Mouse (Mus musculus): Measurements from ENCODE around the gene Dennd6a. TPM values are rescaled to one million over a fixed set of nuclear protein-coding genes. Genes with fewer than 3 reads are reported as not detected.

Gene Dennd6a
- polyA plus RNA-seq (2012; rRNA removed; ENCODE audit: low replicate concordance), result 12.5 and 17.6 TPM in 2 replicates

DNA sequence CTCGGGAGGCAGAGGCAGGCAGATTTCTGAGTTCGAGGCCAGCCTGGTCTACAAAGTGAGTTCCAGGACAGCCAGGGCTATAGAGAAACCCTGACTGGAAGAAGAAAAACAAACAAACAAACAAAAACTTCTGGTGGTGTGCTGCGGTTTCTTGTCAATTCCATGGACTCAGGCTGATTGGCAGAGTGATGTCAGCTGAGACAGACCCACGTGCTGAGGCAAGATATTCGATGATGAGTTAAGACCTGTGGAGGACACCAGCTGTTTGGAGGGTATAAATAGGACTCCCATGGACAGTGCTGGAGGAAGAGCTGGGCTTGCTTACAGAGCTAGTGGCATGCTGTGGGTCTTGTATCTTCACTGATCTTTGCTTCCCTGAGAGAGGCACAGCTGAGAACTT lies at the start of gene Dennd6a:
Gene Dennd6a, plus strand, starts transcription at position 301 of the 400 bp plus-strand sequence.

DNA sequence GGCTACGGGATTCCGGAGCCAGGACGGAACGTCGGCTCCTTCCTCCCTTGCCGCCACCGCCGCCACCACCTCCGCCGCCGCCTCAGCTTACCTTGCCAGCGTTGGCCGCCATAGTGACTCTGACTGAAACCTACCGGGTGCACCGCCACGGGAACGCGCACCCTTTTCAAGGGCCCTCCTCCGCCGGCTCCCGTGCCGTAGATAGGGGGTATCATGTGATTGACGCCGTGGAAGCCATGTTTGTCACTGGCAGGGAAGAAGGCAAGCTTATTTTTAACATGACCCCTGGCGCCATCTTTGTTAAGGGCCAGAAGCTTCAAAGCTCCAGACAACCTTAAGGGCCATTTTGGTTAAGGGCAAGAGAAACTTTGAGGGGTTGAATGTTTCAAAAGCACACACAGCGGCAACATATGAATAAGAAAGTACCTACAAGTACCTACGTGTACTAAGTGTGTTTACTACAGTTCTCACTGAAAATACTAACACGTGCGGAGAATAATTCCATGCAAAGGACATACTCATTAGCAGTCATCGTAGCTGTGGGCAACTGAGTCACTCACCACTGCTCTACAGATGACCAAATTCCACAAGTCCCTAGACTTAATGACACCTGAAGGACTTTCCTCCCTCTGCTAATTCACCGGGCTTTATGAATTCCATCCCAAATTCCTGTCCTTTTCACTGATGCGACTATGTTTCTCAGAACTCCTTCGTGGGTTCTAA lies 38.7 kb upstream of the Dennd6a start, which contains the start of gene Slmap:
Gene Slmap, minus strand, starts transcription at position 175 of the 723 bp plus-strand sequence.

GRCm38 (mm10) chr14:26637851-26638707 lies 64.4 kb downstream of the Dennd6a start, which contains the start of gene Arf4:
Gene Arf4 (plus strand): TSS chr14:26638074.

DNA sequence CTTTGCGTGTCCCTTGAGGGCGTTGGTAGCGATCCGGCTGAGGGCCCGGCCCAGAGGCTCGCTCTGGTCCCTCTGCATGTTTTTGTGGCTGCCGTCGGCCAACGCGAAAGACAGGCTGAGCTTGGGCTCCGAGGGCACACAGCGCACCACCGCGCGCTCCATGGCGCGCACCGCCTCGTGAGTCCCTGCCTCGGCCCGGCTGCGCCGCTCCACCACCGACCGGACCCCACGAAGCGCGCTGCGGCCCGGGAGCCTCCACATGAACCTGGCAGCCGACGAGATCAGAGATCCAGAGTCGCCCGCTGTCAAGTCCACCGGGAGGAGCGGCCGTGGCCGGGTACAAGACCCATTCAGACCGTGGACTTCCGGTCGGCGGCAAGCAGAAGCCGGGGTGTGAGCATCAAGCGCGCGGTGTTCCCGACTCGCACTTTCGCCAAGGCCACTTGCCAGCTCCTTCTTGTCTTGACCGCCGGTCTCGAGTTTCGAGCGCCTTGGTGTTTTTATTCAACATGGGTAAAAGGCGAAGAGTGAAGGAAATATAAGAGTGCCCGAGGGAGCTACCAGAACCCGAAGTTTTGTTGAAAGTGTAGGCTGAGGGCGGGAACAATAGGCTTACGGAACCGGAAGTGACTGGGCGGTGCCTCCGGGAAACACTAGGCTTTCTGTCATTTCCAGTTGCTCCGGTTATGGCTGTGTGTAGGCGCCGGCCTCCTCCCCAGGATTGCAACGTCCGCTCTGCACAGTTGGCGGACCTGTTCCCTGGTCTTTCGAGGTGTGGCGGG lies 95.8 kb downstream of the Dennd6a start, which contains the start of gene Pde12:
Gene Pde12, minus strand, starts transcription at position 592 of the 782 bp plus-strand sequence.

Other genes starting within 250 kb of the Dennd6a start
- gene Slmap, start 38.9 kb upstream of the Dennd6a start, polyA plus RNA-seq (2012; rRNA removed; ENCODE audit: low replicate concordance), result 13.5 and 33.8 TPM in 2 replicates
- gene Arf4, start 64.2 kb downstream of the Dennd6a start, polyA plus RNA-seq (2012; rRNA removed; ENCODE audit: low replicate concordance), result 147 and 193 TPM in 2 replicates
- gene Pde12, start 96.0 kb downstream of the Dennd6a start, polyA plus RNA-seq (2012; rRNA removed; ENCODE audit: low replicate concordance), result 3.5 and 6.0 TPM in 2 replicates
- gene Dnah12, start 119.4 kb downstream of the Dennd6a start, polyA plus RNA-seq (2012; rRNA removed; ENCODE audit: low replicate concordance), result 0.01 TPM in 1 of 2 replicates, not detected in the other